Mouse (Mus musculus): Measurements from ENCODE around the gene Mvb12b. TPM values are rescaled to one million over a fixed set of nuclear protein-coding genes. Genes with fewer than 3 reads are reported as not detected.

The Mvb12b gene
- total and polyA plus RNA-seq, 3 experiments: 7.2 to 51.4 (median 46.2) TPM

DNA sequence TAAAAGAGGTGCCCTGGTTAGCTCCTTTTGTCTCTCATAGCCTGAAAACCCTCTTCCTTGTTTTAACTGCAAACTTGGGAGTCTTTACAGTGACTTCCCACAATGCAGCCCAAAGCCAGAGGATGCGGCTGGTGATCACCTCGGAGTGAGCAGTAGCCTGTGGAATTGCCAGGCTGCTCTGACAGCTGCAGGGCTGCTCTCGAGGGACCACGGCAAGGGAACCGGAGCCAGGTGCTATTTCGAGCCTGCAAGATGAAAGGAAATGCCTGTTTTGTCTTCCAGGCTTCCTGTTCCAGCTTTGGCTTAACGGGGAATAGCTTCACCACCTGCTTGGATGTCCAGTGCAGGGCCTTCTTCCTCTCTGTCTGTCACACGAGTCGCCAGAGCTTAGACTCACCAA is 115.3 kb downstream of the Mvb12b start:
- no peaks in the 10 kb centered on the region for H3K27me3 ChIP-seq (ENCODE audit: insufficient read depth, low read length)
- H3K36me3 ChIP-seq (replicated peaks): peaks cover 78% of the 10 kb centered on the region
- H3K9me3 ChIP-seq (replicated peaks): peaks cover 5% of the 10 kb centered on the region
- no peaks in the 10 kb centered on the region for H3K4me1 ChIP-seq (ENCODE audit: insufficient read depth, low read depth, low read length)
- TF ChIP-seq POLR2AphosphoS5 (IDR thresholded peaks at IDR 0.05; ENCODE audit: insufficient replicate concordance, low read depth, low read length) (no peak), CTCF (IDR thresholded peaks at IDR 0.05; ENCODE audit: low read depth, low read length) (no peak), GATA2 (IDR thresholded peaks at IDR 0.05; ENCODE audit: borderline replicate concordance, low read depth, low read length) (no peak)
- H3K4me3 ChIP-seq (ENCODE audit: low read depth, low read length): no peak overlapping the region
- DNase-seq (ENCODE audit: low spot score) (no peak), ATAC-seq (ENCODE audit: extremely low read depth, insufficient number of reproducible peaks, low FRiP score, poor library complexity, severe bottlenecking) (no peak)

- no peak for DNase-seq (ENCODE audit: low spot score)
- peaks cover 72% of the 10 kb centered on the region for H3K36me3 ChIP-seq (replicated peaks)
Observed at GRCm38 (mm10) chr2:33771388-33771787, 116.4 kb downstream of the Mvb12b start.

DNA sequence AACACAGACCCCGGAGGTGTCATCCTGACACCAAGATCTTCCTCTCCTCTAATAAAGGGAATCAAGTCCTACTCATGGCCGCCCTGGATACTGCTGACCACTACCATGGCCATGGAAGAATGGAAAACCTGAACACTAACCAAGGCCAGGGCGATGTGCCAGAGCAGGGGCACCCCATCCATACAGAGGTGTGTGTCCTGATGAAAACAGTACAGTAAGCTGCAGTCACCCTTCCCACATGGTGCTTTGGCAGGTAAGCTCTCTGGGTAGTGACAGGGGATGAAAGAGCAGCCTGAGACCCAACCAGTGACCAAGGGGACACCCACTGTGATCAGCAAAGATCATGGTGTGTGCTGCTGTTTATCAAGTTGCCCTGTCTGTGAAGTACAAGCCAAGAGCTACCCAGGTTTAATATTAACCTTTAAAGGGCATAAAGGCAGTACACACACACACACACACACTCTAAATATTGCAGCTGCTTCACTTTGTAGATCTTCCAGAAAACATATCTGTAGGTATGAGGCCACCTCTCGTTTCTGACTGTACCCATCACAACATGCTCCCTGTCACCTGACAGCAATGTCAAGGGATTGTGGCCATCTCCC is 117.1 kb downstream of the Mvb12b start:
- Histone ChIP-seq H3K4me1 (ENCODE audit: insufficient read depth, low read depth, low read length) (no peaks in the 10 kb centered on the region), H3K4me3 (ENCODE audit: low read depth, low read length) (no peak overlapping the region), H3K36me3 (replicated peaks) (peaks cover 69% of the 10 kb centered on the region), H3K27me3 (ENCODE audit: insufficient read depth, low read length) (no peaks in the 10 kb centered on the region), H3K9me3 (replicated peaks) (no peaks in the 10 kb centered on the region)
- DNase-seq (ENCODE audit: low spot score) (no peak), ATAC-seq (ENCODE audit: extremely low read depth, insufficient number of reproducible peaks, low FRiP score, poor library complexity, severe bottlenecking) (no peak)
- TF ChIP-seq GATA1 (IDR thresholded peaks at IDR 0.05; ENCODE audit: borderline replicate concordance, low read length) (no peak), POLR2AphosphoS5 (IDR thresholded peaks at IDR 0.05; ENCODE audit: insufficient replicate concordance, low read depth, low read length) (no peak)

More at GRCm38 (mm10) chr2:33771388-33771787, 116.4 kb downstream of the Mvb12b start:
- TF ChIP-seq TAL1 (conservative IDR thresholded peaks at IDR 0.05; ENCODE audit: low read depth, low read length) (no peak), POLR2AphosphoS5 (IDR thresholded peaks at IDR 0.05; ENCODE audit: insufficient replicate concordance, low read depth, low read length) (no peak), CTCF (IDR thresholded peaks at IDR 0.05; ENCODE audit: low read depth, low read length) (no peak), GATA2 (IDR thresholded peaks at IDR 0.05; ENCODE audit: borderline replicate concordance, low read depth, low read length) (no peak), GATA1 (IDR thresholded peaks at IDR 0.05; ENCODE audit: borderline replicate concordance, low read length) (no peak)
- Histone ChIP-seq H3K4me3 (ENCODE audit: low read depth, low read length) (no peak overlapping the region), H3K27me3 (ENCODE audit: insufficient read depth, low read length) (no peaks in the 10 kb centered on the region), H3K9me3 (replicated peaks) (no peaks in the 10 kb centered on the region), H3K4me1 (ENCODE audit: insufficient read depth, low read depth, low read length) (no peaks in the 10 kb centered on the region)
- ATAC-seq (ENCODE audit: extremely low read depth, insufficient number of reproducible peaks, low FRiP score, poor library complexity, severe bottlenecking): no peak

DNA sequence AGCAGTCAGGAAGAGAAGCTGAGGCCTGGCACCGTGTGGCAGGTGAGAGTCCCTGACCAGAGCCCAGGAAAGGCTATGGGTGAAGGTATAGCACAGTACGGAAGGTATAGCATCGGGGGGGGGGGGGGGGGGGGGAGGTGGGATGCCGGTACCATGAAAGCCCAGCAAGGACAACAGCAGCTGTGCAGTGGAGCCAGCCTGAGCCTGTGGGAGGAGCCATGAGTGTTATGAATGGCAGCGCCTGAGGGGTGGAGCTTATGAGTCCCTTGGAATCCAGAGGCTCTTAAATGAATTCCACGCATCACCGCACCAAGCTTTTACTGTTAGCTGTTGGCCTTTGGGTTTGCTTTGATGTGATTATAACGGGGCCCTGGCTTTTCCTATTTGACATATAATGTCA is 123.3 kb downstream of the Mvb12b start:
- no peaks in the 10 kb centered on the region for H3K4me1 ChIP-seq (ENCODE audit: insufficient read depth, low read depth, low read length)
- H3K4me3 ChIP-seq (ENCODE audit: low read depth, low read length): no peak overlapping the region
- TF ChIP-seq GATA2 (IDR thresholded peaks at IDR 0.05; ENCODE audit: borderline replicate concordance, low read depth, low read length) (no peak), TAL1 (conservative IDR thresholded peaks at IDR 0.05; ENCODE audit: low read depth, low read length) (no peak), CTCF (IDR thresholded peaks at IDR 0.05; ENCODE audit: low read depth, low read length) (no peak), GATA1 (IDR thresholded peaks at IDR 0.05; ENCODE audit: borderline replicate concordance, low read length) (no peak), POLR2AphosphoS5 (IDR thresholded peaks at IDR 0.05; ENCODE audit: insufficient replicate concordance, low read depth, low read length) (no peak)
- peaks cover 63% of the 10 kb centered on the region for H3K36me3 ChIP-seq (replicated peaks)
- DNase-seq (ENCODE audit: low spot score): no peak
- no peaks in the 10 kb centered on the region for H3K27me3 ChIP-seq (ENCODE audit: insufficient read depth, low read length)
- H3K9me3 ChIP-seq (replicated peaks): no peaks in the 10 kb centered on the region
- no peak for ATAC-seq (ENCODE audit: extremely low read depth, insufficient number of reproducible peaks, low FRiP score, poor library complexity, severe bottlenecking)

- Histone ChIP-seq H3K36me3 (replicated peaks) (peaks cover 64% of the 10 kb centered on the region), H3K4me3 (ENCODE audit: low read depth, low read length) (no peak overlapping the region), H3K27me3 (ENCODE audit: insufficient read depth, low read length) (no peaks in the 10 kb centered on the region), H3K4me1 (ENCODE audit: insufficient read depth, low read depth, low read length) (no peaks in the 10 kb centered on the region), H3K9me3 (replicated peaks) (no peaks in the 10 kb centered on the region)
- no peak for ATAC-seq (ENCODE audit: extremely low read depth, insufficient number of reproducible peaks, low FRiP score, poor library complexity, severe bottlenecking)
- TF ChIP-seq GATA1 (IDR thresholded peaks at IDR 0.05; ENCODE audit: borderline replicate concordance, low read length) (no peak), GATA2 (IDR thresholded peaks at IDR 0.05; ENCODE audit: borderline replicate concordance, low read depth, low read length) (no peak), POLR2AphosphoS5 (IDR thresholded peaks at IDR 0.05; ENCODE audit: insufficient replicate concordance, low read depth, low read length) (no peak), TAL1 (conservative IDR thresholded peaks at IDR 0.05; ENCODE audit: low read depth, low read length) (no peak), CTCF (IDR thresholded peaks at IDR 0.05; ENCODE audit: low read depth, low read length) (no peak)
- no peak for DNase-seq (ENCODE audit: low spot score)
Observed at GRCm38 (mm10) chr2:33762210-33762609, 125.5 kb downstream of the Mvb12b start.

DNA sequence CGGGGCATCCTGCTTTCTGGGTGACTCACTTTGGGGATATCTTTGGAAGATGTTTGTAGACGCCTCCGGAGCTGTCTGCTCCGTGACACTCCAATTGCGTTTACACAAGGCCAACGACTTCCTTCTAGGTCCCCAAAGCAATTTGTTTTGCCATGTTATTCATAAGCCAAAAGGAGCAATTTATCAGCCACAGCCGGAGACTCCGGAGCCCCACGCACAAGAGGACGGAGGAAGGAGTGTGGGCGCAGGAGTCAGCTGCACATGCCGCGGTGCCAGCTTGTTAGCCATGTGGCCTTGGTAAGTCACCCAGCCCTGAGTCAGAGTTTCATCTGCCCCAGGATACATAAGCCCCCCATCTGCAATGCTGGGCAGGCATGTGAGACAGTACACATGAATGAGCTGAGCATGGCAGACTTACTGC is 127.2 kb downstream of the Mvb12b start:
- Histone ChIP-seq H3K4me1 (ENCODE audit: insufficient read depth, low read depth, low read length) (no peaks in the 10 kb centered on the region), H3K27me3 (ENCODE audit: insufficient read depth, low read length) (no peaks in the 10 kb centered on the region), H3K36me3 (replicated peaks) (peaks cover 75% of the 10 kb centered on the region), H3K4me3 (ENCODE audit: low read depth, low read length) (no peak overlapping the region), H3K9me3 (replicated peaks) (no peaks in the 10 kb centered on the region)
- DNase-seq (ENCODE audit: low spot score): no peak
- ATAC-seq (ENCODE audit: extremely low read depth, insufficient number of reproducible peaks, low FRiP score, poor library complexity, severe bottlenecking): no peak
- TF ChIP-seq CTCF (IDR thresholded peaks at IDR 0.05; ENCODE audit: low read depth, low read length) (no peak), POLR2AphosphoS5 (IDR thresholded peaks at IDR 0.05; ENCODE audit: insufficient replicate concordance, low read depth, low read length) (no peak), TAL1 (conservative IDR thresholded peaks at IDR 0.05; ENCODE audit: low read depth, low read length) (no peak), GATA2 (IDR thresholded peaks at IDR 0.05; ENCODE audit: borderline replicate concordance, low read depth, low read length) (no peak), GATA1 (IDR thresholded peaks at IDR 0.05; ENCODE audit: borderline replicate concordance, low read length) (no peak)
